Mouse (Mus musculus) myocyte (in vitro differentiated cells): Measurements from ENCODE around the gene 4933407L21Rik.

Experiments
- CEBPB ChIP-seq: IDR thresholded peaks from 2 replicates; pipeline ENCODE4 v1.6.1; 2011; ENCODE audit warnings: mild to moderate bottlenecking, moderate library complexity; ENCODE audit not compliant: poor library complexity, insufficient read depth, severe bottlenecking
- E2F4 ChIP-seq: IDR thresholded peaks from one replicate; pipeline ENCODE4 v1.6.1; 2011; ENCODE audit warnings: mild to moderate bottlenecking, control low read depth, moderate library complexity; ENCODE audit not compliant: insufficient read depth
- MAX ChIP-seq: IDR thresholded peaks from one replicate; pipeline ENCODE4 v1.6.1; 2011; ENCODE audit warnings: low read depth, mild to moderate bottlenecking, control low read depth
- MYOD1 ChIP-seq, 3 experiments: IDR thresholded peaks; one replicate each; pipeline ENCODE4 v1.6.1; 2011; ENCODE audit warnings: control low read depth in 2 of 3, low read depth in 2 of 3, mild to moderate bottlenecking in 2 of 3, moderate library complexity in 1 of 3; ENCODE audit not compliant: insufficient read length in 2 of 3, control insufficient read depth in 1 of 3
- MYOG ChIP-seq, 3 experiments: IDR thresholded peaks; one replicate each; pipeline ENCODE4 v1.6.1; 2011; ENCODE audit warnings: control low read depth in 2 of 3, low read depth in 2 of 3, mild to moderate bottlenecking in 2 of 3; ENCODE audit not compliant: insufficient read length in 2 of 3, control insufficient read depth in 1 of 3, insufficient read depth in 1 of 3
- POLR2A ChIP-seq: IDR thresholded peaks from one replicate; pipeline ENCODE4 v1.6.1; 2011; ENCODE audit warnings: low read depth, mild to moderate bottlenecking, control low read depth, moderate library complexity; ENCODE audit not compliant: insufficient read length
- POLR2AphosphoS2 ChIP-seq: IDR thresholded peaks from one replicate; pipeline ENCODE4 v1.6.1; 2011; ENCODE audit warnings: low read depth, control low read depth; ENCODE audit not compliant: insufficient read length
- REST ChIP-seq: IDR thresholded peaks from one replicate; pipeline ENCODE4 v1.6.1; 2011; ENCODE audit warnings: mild to moderate bottlenecking, control low read depth, moderate library complexity; ENCODE audit not compliant: insufficient read depth, insufficient read length
- SRF ChIP-seq: IDR thresholded peaks from one replicate; pipeline ENCODE4 v1.6.1; 2011; ENCODE audit warnings: low read depth; ENCODE audit not compliant: control insufficient read depth, insufficient read length
- TCF12 ChIP-seq: IDR thresholded peaks from one replicate; pipeline ENCODE4 v1.6.1; 2011; ENCODE audit warnings: mild to moderate bottlenecking, control low read depth; ENCODE audit not compliant: poor library complexity, insufficient read depth, severe bottlenecking
- USF1 ChIP-seq: IDR thresholded peaks from one replicate; pipeline ENCODE4 v1.6.1; 2011; ENCODE audit warnings: low read depth, mild to moderate bottlenecking, control low read depth, moderate library complexity

GRCm38 (mm10) chr1:85955150-85955549 is 26.9 kb downstream of the 4933407L21Rik start:
- TF ChIP-seq POLR2A = no peak
- no peak for TF ChIP-seq USF1
- no peak for TF ChIP-seq POLR2AphosphoS2
- TF ChIP-seq MYOD1 (IDR thresholded peaks at IDR 0.05; ENCODE audit: control insufficient read depth in 1 of 3, insufficient read length in 2 of 3, low read depth in 2 of 3) = no peak
- no peak for TF ChIP-seq E2F4
- TF ChIP-seq TCF12 = no peak
- no peak for TF ChIP-seq MAX
- no peak for TF ChIP-seq CEBPB
- TF ChIP-seq SRF = no peak
- no peak for TF ChIP-seq REST
- no peak for TF ChIP-seq MYOG (IDR thresholded peaks at IDR 0.05; ENCODE audit: control insufficient read depth in 1 of 3, insufficient read depth in 1 of 3, insufficient read length in 2 of 3, low read depth in 2 of 3)
